Mouse (Mus musculus) CH12.LX (cell line): ENCODE results near the gene Sbk3. TPM values are rescaled to one million over a fixed set of nuclear protein-coding genes. Genes with fewer than 3 reads are reported as not detected.

Experiments used
- DNase-seq: peaks from one replicate; pipeline ENCODE4 v3.0.0-alpha.2; 2013; ENCODE audit errors: extremely low read depth
- H3K27ac ChIP-seq: 2 replicates; pipeline ENCODE4 v1.5.1; 2012; ENCODE audit warnings: low read depth, mild to moderate bottlenecking, control low read depth, moderate library complexity; ENCODE audit not compliant: insufficient read depth
- H3K27me3 ChIP-seq: replicated peaks from 2 replicates; pipeline ENCODE3; 2012; ENCODE audit warnings: inconsistent platforms
- H3K36me3 ChIP-seq, 2 experiments: replicated peaks in 1 of 2; 2 replicates each; pipeline versions ENCODE3 to v1.6.1; 2012; ENCODE audit warnings: inconsistent platforms in 1 of 2, low read length in 1 of 2, mild to moderate bottlenecking in 1 of 2, mixed read lengths in 1 of 2, moderate library complexity in 1 of 2; ENCODE audit not compliant: control insufficient read depth in 1 of 2, insufficient read depth in 1 of 2
- H3K4me1 ChIP-seq, 2 experiments: 2 replicates each; pipeline ENCODE4 v1.6.1; 2012; ENCODE audit warnings: inconsistent platforms in 1 of 2, moderate library complexity in 1 of 2; ENCODE audit not compliant: insufficient read depth in 2 of 2, control insufficient read depth in 1 of 2
- H3K4me2 ChIP-seq: 2 replicates; pipeline ENCODE4 v1.6.1; 2012; ENCODE audit warnings: low read depth, mild to moderate bottlenecking, control low read depth; ENCODE audit not compliant: poor library complexity, insufficient read depth, severe bottlenecking
- H3K4me3 ChIP-seq, 3 experiments: fragments of 150-350 bp in 1 of 3; sonication (generic) in 1 of 3; replicated peaks in 1 of 3; 2 replicates each; pipeline versions ENCODE3 to v1.5.1; 2011 to 2012; ENCODE audit warnings: low read depth in 2 of 3, low read length in 2 of 3, mild to moderate bottlenecking in 2 of 3, moderate library complexity in 2 of 3, control low read depth in 1 of 3, improper control_type of control experiment in 1 of 3, inconsistent platforms in 1 of 3, mixed read lengths in 1 of 3; ENCODE audit not compliant: poor library complexity in 1 of 3
- H3K79me2 ChIP-seq: replicated peaks from 2 replicates; pipeline ENCODE4 v1.6.1; 2012; ENCODE audit warnings: mild to moderate bottlenecking, moderate library complexity; ENCODE audit not compliant: control insufficient read depth, poor library complexity, insufficient read depth, severe bottlenecking; ENCODE audit errors: extremely low read depth
- H3K9ac ChIP-seq: 2 replicates; pipeline ENCODE4 v1.6.1; 2012; ENCODE audit warnings: low read depth, mild to moderate bottlenecking, control low read depth, moderate library complexity; ENCODE audit not compliant: insufficient read depth
- H3K9me3 ChIP-seq: replicated peaks from 2 replicates; pipeline ENCODE3; 2012; ENCODE audit warnings: low read length, inconsistent platforms, mixed read lengths
- BHLHE40 ChIP-seq: IDR thresholded peaks from 2 replicates; pipeline ENCODE4 v1.6.1; 2011; ENCODE audit warnings: mild to moderate bottlenecking, low read depth, low read length, improper control_type of control experiment
- CHD1 ChIP-seq: IDR thresholded peaks from 2 replicates; pipeline ENCODE4 v1.6.1; 2012; ENCODE audit warnings: low read depth, low read length, improper control_type of control experiment, inconsistent platforms
- CHD2 ChIP-seq: IDR thresholded peaks from 2 replicates; pipeline ENCODE4 v1.6.1; 2011; ENCODE audit warnings: low read length, improper control_type of control experiment
- E2F4 ChIP-seq: IDR thresholded peaks from 2 replicates; pipeline ENCODE4 v1.6.1; 2011; ENCODE audit warnings: low read depth, low read length, improper control_type of control experiment; ENCODE audit not compliant: insufficient replicate concordance
- ELF1 ChIP-seq: IDR thresholded peaks from 2 replicates; pipeline ENCODE4 v1.6.1; 2014; ENCODE audit warnings: low read depth, mild to moderate bottlenecking, inconsistent platforms, low read length, improper control_type of control experiment
- EP300 ChIP-seq: IDR thresholded peaks from 2 replicates; pipeline ENCODE4 v1.6.1; 2011; ENCODE audit warnings: low read length, improper control_type of control experiment
- ETS1 ChIP-seq: conservative IDR thresholded peaks from 2 replicates; pipeline ENCODE4 v1.6.1; 2012; ENCODE audit warnings: low read depth, mild to moderate bottlenecking, inconsistent platforms, low read length, improper control_type of control experiment, moderate library complexity
- IRF4 ChIP-seq: IDR thresholded peaks from 2 replicates; pipeline ENCODE4 v1.6.1; 2014; ENCODE audit warnings: low read depth, mild to moderate bottlenecking, inconsistent platforms, low read length, improper control_type of control experiment
- JUN ChIP-seq: IDR thresholded peaks from 2 replicates; pipeline ENCODE4 v1.6.1; 2011; ENCODE audit warnings: low read depth, mild to moderate bottlenecking, low read length, improper control_type of control experiment, moderate library complexity; ENCODE audit not compliant: insufficient read depth
- JUND ChIP-seq: conservative IDR thresholded peaks from 2 replicates; pipeline ENCODE4 v1.6.1; 2011; ENCODE audit warnings: low read depth, low read length, improper control_type of control experiment
- KAT2A ChIP-seq: IDR thresholded peaks from 2 replicates; pipeline ENCODE4 v1.6.1; 2012; ENCODE audit warnings: low read length, improper control_type of control experiment, inconsistent platforms; ENCODE audit not compliant: insufficient replicate concordance
- MAFK ChIP-seq: IDR thresholded peaks from 2 replicates; pipeline ENCODE4 v1.6.1; 2011; ENCODE audit warnings: low read length, improper control_type of control experiment; ENCODE audit not compliant: insufficient replicate concordance
- MAX ChIP-seq: IDR thresholded peaks from 2 replicates; pipeline ENCODE4 v1.6.1; 2011; ENCODE audit warnings: low read length, improper control_type of control experiment
- MEF2A ChIP-seq: IDR thresholded peaks from 2 replicates; pipeline ENCODE4 v1.6.1; 2014; ENCODE audit warnings: low read depth, mild to moderate bottlenecking, inconsistent platforms, low read length, improper control_type of control experiment, borderline replicate concordance
- MXI1 ChIP-seq: IDR thresholded peaks from 2 replicates; pipeline ENCODE4 v1.6.1; 2011; ENCODE audit warnings: mild to moderate bottlenecking, low read depth, low read length, improper control_type of control experiment
- NRF1 ChIP-seq: IDR thresholded peaks from 2 replicates; pipeline ENCODE4 v1.6.1; 2014; ENCODE audit warnings: low read depth, mild to moderate bottlenecking, inconsistent platforms, low read length, improper control_type of control experiment, moderate library complexity
- PAX5 ChIP-seq: IDR thresholded peaks from 2 replicates; pipeline ENCODE4 v1.6.1; 2012; ENCODE audit warnings: low read length, inconsistent platforms, mixed read lengths
- POLR2AphosphoS2 ChIP-seq: IDR thresholded peaks from 2 replicates; pipeline ENCODE4 v1.6.1; 2011; ENCODE audit warnings: low read depth, low read length, improper control_type of control experiment
- RAD21 ChIP-seq: IDR thresholded peaks from 2 replicates; pipeline ENCODE4 v1.6.1; 2011; ENCODE audit warnings: low read depth, mild to moderate bottlenecking, low read length, improper control_type of control experiment, moderate library complexity
- RCOR1 ChIP-seq: conservative IDR thresholded peaks from 2 replicates; pipeline ENCODE4 v1.6.1; 2012; ENCODE audit warnings: low read depth, mild to moderate bottlenecking, inconsistent platforms, low read length, improper control_type of control experiment
- SIN3A ChIP-seq: IDR thresholded peaks from 2 replicates; pipeline ENCODE4 v1.6.1; 2012; ENCODE audit warnings: low read length, improper control_type of control experiment, inconsistent platforms
- SMC3 ChIP-seq: IDR thresholded peaks from 2 replicates; pipeline ENCODE4 v1.6.1; 2011; ENCODE audit warnings: low read depth, low read length, improper control_type of control experiment
- TBP ChIP-seq: conservative IDR thresholded peaks from 2 replicates; pipeline ENCODE4 v1.6.1; 2011; ENCODE audit warnings: low read depth, low read length, improper control_type of control experiment
- UBTF ChIP-seq: IDR thresholded peaks from 2 replicates; pipeline ENCODE4 v1.6.1; 2012; ENCODE audit warnings: low read depth, mild to moderate bottlenecking, inconsistent platforms, low read length, improper control_type of control experiment, moderate library complexity
- USF1 ChIP-seq: IDR thresholded peaks from 2 replicates; pipeline ENCODE4 v1.6.1; 2014; ENCODE audit warnings: low read depth, mild to moderate bottlenecking, inconsistent platforms, low read length, improper control_type of control experiment
- USF2 ChIP-seq: conservative IDR thresholded peaks from 2 replicates; pipeline ENCODE4 v1.6.1; 2011; ENCODE audit warnings: low read depth, low read length, improper control_type of control experiment
- ZC3H11A ChIP-seq: IDR thresholded peaks from 2 replicates; pipeline ENCODE4 v1.6.1; 2012; ENCODE audit warnings: low read depth, mild to moderate bottlenecking, inconsistent platforms, low read length, improper control_type of control experiment
- ZKSCAN1 ChIP-seq: IDR thresholded peaks from 2 replicates; pipeline ENCODE4 v1.6.1; 2012; ENCODE audit warnings: low read depth, inconsistent platforms, low read length, improper control_type of control experiment, borderline replicate concordance
- dilution Hi-C: fragments of 300-500 bp; cut with MboI; formaldehyde crosslinking; loops from 2 replicates; pipeline ENCODE4 v1.14.3; 2020; ENCODE audit warnings: low sequenced_read_pairs; ENCODE audit not compliant: extremely low pct_unique_long_range_greater_than_20kb, extremely low pct_ligation_motif_present
- in situ Hi-C: fragments of 300-500 bp; cut with MboI; formaldehyde crosslinking; loops from 3 replicates; pipeline ENCODE4 v1.14.3; 2019; ENCODE audit warnings: low sequenced_read_pairs, low pct_ligation_motif_present, low pct_unique_long_range_greater_than_20kb, mixed read lengths
- polyA plus RNA-seq: library from polyadenylated mRNA; unstranded; fragments of >175 nt; gene quantifications from 2 replicates; pipeline ENCODE4 v1.2.1, GENCODE M21; 2012; ENCODE audit warnings: low read depth; ENCODE audit not compliant: insufficient read length
- total RNA-seq, 2 experiments: library from RNA; depleted of rRNA; stranded (reverse); fragments of 300-350 nt in 1 of 2; fragments of >200 nt in 1 of 2; gene quantifications; 2 replicates each; pipeline ENCODE4 v1.2.3; 2012 to 2014

Sbk3 gene
- total and polyA plus RNA-seq, 3 experiments = not detected

DNA sequence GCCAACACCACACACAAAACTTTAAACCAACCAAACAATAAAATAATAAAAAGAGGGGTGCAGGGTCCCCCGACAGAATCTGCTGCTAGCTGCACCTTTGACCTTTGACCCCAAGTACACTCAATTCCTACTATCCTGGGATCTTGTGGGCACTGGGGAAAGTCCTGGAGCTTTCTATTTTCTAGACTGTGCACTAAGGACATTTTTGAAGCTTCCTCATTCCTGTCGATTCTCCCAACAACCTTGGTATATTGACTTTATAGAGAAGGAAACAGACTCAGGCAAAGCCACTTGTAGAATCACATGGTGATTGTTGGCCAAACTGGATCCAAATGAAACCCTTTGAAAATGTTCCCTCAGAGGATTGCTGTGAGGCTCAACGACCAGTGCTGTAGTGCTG, 45.1 kb upstream of the Sbk3 start:
- Histone ChIP-seq H3K9me3 (peaks cover 6% of the 10 kb centered on the region), H3K4me2 (peak overlapping the region; percentile 74), H3K27me3 (no peaks in the 10 kb centered on the region), H3K79me2 (peaks cover 12% of the 10 kb centered on the region), H3K27ac (peak overlapping the region; percentile 90), H3K36me3 (peaks cover 23 to 32% of the 10 kb centered on the region in 2 experiments), H3K9ac (peak overlapping the region; percentile 81), H3K4me1 (peaks cover 4 to 37% of the 10 kb centered on the region in 2 experiments), H3K4me3 (peak overlapping the region; percentile 44 to 73 (median 61))
- in situ Hi-C loops (no loop called here), dilution Hi-C loops (no loop called here)
- DNase-seq = no peak
- no peak for TF ChIP-seq CHD1
- no peak for TF ChIP-seq JUN
- no peak for TF ChIP-seq MAX
- TF ChIP-seq MAFK = no peak
- no peak for TF ChIP-seq RAD21
- no peak for TF ChIP-seq E2F4
- TF ChIP-seq ZKSCAN1 = no peak
- TF ChIP-seq JUND = no peak
- TF ChIP-seq PAX5 = no peak
- no peak for TF ChIP-seq NRF1
- TF ChIP-seq POLR2AphosphoS2 = no peak
- TF ChIP-seq MXI1 = no peak
- TF ChIP-seq CHD2 = no peak
- TF ChIP-seq, all 38 proteins: peak for 0

DNA sequence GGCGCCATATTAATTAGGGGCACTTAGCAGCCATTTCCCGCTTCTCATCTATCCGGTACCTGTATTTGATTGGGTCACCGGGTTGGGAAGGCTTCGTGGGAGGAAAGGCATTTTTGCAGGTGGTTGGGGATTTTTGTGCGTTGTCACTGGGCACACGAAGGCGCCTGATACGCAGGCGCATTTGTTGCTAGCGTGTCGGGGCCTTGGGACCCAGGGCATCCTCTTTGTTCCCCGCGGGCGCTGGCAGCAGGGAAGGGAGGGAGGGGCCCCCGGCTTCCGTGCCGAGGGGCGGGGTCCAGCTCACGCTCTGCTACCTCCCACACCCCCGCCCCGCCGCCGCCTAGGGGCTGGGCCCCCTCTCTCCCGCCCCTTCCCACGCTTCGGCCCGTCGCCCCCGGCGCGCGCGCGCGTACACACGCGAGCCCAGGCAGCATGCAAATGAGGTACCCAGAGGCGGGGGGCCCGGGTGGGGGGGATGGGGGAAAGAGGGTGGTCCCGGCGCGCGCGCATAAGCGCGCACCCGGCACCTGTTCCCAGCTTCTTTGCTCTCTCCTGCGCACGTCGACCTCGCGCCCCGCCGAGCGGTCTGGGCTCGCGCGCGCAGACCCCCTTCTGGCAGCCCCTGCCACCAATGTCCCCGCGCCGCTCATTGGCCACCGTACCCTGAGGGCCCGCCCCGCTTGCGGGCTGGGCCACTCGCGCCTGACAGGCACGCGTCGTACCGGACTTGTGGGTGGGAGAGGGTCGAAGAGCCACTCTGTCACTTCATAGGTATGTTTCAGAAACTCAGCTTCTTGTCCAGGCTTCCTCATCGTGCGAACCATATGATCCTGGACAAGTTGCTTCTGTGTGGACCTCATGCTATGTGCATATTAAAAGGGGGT, 44.4 kb upstream of the Sbk3 start, which contains the start of gene Gm44973:
Gm44973 (plus strand) TSS at position 379 of the 884 bp plus-strand sequence.
- peaks cover 4 to 37% of the 10 kb centered on the region in 2 experiments for H3K4me1 ChIP-seq
- TF ChIP-seq RAD21 (no peak), MEF2A (no peak; the same call in 1 of the 2 replicates), SMC3 (no peak), ZKSCAN1 (no peak), TBP (no peak), IRF4 (0 out of 2 replicates have a peak, but pooled peaks have one; percentile 16), MAFK (no peak), USF2 (no peak), ELF1 (peak; percentile 54), POLR2AphosphoS2 (no peak), MAX (peak; percentile 65), JUN (no peak), PAX5 (no peak), CHD1 (no peak), JUND (no peak), ETS1 (no peak), NRF1 (peak; percentile 65), EP300 (no peak), USF1 (no peak), ZC3H11A (no peak), BHLHE40 (peak; percentile 93), SIN3A (peak; percentile 54; the same call in 1 of the 2 replicates), KAT2A (0 out of 2 replicates have a peak, but pooled peaks have one; percentile 2), UBTF (no peak), CHD2 (0 out of 2 replicates have a peak, but pooled peaks have one; percentile 55), RCOR1 (no peak)

More for the DNA sequence above, 44.4 kb upstream of the Sbk3 start, which contains the start of gene Gm44973:
- H3K79me2 ChIP-seq = peaks cover 6% of the 10 kb centered on the region; the same call in 1 of the 2 replicates
- H3K9ac ChIP-seq = peak within 1 kb of the TSS; percentile 97
- dilution Hi-C loops (no loop called here), in situ Hi-C loops (no loop called here)
- DNase-seq = peak; percentile 94
- H3K27me3 ChIP-seq = no peaks in the 10 kb centered on the region
- H3K27ac ChIP-seq = peak within 1 kb of the TSS; percentile 90
- peak within 1 kb of the TSS; percentile 75 to 81 (median 78) for H3K4me3 ChIP-seq
- H3K9me3 ChIP-seq = peaks cover 6% of the 10 kb centered on the region
- peak within 1 kb of the TSS; percentile 74 for H3K4me2 ChIP-seq
- peaks cover 28 to 39% of the 10 kb centered on the region in 2 experiments for H3K36me3 ChIP-seq
